Mouse (Mus musculus) limb, embryonic 15.5 days (tissue): Measurements from ENCODE around the gene Nebl. TPM values are rescaled to one million over a fixed set of nuclear protein-coding genes. Genes with fewer than 3 reads are reported as not detected.

ENCODE experiments used
- ATAC-seq: fragments of 200-750 bp; cut with Nextera tagmentation; 2 replicates; pipeline ENCODE4 v1.8.0; 2017; ENCODE audit warnings: low read depth, moderate TSS enrichment; ENCODE audit not compliant: insufficient number of reproducible peaks, low FRiP score, low TSS enrichment
- H3K27ac ChIP-seq: fragments of 300-500 bp; sonication (generic); 2 replicates; pipeline ENCODE4 v1.5.1; 2015; ENCODE audit warnings: moderate library complexity, mild to moderate bottlenecking, inconsistent platforms
- H3K27me3 ChIP-seq: fragments of 300-500 bp; sonication (generic); 2 replicates; pipeline ENCODE4 v1.6.1; 2015; ENCODE audit warnings: inconsistent platforms
- H3K36me3 ChIP-seq: fragments of 300-500 bp; sonication (generic); 2 replicates; pipeline ENCODE4 v1.6.1; 2015; ENCODE audit warnings: inconsistent platforms
- H3K4me1 ChIP-seq: fragments of 300-500 bp; sonication (generic); 2 replicates; pipeline ENCODE4 v1.6.1; 2015; ENCODE audit warnings: inconsistent platforms
- H3K4me2 ChIP-seq: fragments of 300-500 bp; sonication (generic); 2 replicates; pipeline ENCODE4 v1.6.1; 2015; ENCODE audit warnings: mild to moderate bottlenecking, inconsistent platforms
- H3K4me3 ChIP-seq: fragments of 300-500 bp; sonication (generic); 2 replicates; pipeline ENCODE4 v1.5.1; 2015; ENCODE audit warnings: mild to moderate bottlenecking, inconsistent platforms
- H3K9ac ChIP-seq: fragments of 300-500 bp; sonication (generic); 2 replicates; pipeline ENCODE4 v1.6.1; 2015; ENCODE audit warnings: inconsistent platforms
- H3K9me3 ChIP-seq: fragments of 300-500 bp; sonication (generic); 2 replicates; pipeline ENCODE4 v1.6.1; 2016; ENCODE audit warnings: inconsistent platforms
- WGBS: fragments of 180-500 bp; shearing (Covaris S2); methylation state at CpG from one replicate; pipeline ENCODE4 v1.1.7; 2015; 5-methylcytosine and 5-hydroxymethylcytosine counted together
- polyA plus RNA-seq: library from polyadenylated mRNA; unstranded; fragments of >200 nt; fragmentation: Nextera tagmentation; extraction: Ambion mirVana; gene quantifications from 2 replicates; pipeline ENCODE4 v1.2.1, GENCODE M21; 2015

Nebl gene
- 25.2 and 30.4 TPM in 2 replicates for polyA plus RNA-seq

DNA sequence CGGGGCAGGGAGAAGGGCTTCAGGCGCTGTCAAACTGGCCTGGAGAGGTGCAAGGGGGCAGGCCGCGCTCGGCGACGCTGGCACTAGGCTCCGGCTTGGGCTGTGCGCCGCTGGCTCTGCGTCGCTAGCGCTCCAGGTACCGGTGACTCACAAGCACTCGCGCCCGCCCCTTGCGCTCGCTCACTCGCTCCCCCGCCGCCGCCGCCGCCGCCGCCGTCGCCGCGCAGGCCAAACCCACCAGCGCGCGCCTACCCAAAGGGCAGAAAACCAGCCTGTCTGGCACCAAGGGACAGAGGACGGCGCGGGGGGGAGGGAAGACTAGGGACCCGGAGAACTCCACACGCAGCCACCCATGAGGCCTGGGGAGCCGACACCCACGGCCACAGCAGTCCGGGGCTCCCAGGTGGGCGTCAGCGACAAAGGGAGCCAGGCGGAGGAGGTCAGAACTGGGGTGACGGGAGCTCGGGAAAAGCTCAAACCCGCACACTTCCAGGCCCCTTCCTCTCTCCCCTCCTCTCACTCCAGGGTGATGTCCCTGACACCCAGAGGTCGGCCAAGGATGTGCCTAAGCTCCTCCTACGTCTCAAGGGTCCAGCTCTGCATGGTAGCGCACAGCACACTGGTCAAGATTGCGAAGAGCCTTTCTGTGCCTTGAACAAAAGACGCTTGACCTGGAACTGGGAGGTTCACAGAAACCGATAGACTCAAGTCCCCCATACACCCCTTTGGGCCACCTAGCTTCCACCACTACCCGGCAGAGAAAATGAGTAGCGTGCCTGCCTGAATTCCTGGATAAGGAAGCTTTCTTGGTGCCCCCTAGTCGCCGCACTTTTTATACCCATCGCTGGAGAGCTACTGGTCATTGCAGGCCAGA, at the start of gene Nebl:
Gene Nebl, minus strand, starts transcription at position 508 of the 874 bp plus-strand sequence.
- under 1% methylated on average over 58 of the region's 59 CpGs for WGBS
- Histone ChIP-seq H3K27me3 (peaks cover 23% of the 10 kb centered on the region), H3K4me2 (peak within 1 kb of the TSS; percentile 98), H3K9me3 (no peaks in the 10 kb centered on the region), H3K27ac (peak within 1 kb of the TSS; percentile 63; the same call in 1 of the 2 replicates), H3K36me3 (no peaks in the 10 kb centered on the region), H3K4me3 (peak within 1 kb of the TSS; percentile 60), H3K9ac (peak within 1 kb of the TSS; percentile 38), H3K4me1 (peaks cover 15% of the 10 kb centered on the region)
- peak; percentile 64; the same call in 1 of the 2 replicates for ATAC-seq

DNA sequence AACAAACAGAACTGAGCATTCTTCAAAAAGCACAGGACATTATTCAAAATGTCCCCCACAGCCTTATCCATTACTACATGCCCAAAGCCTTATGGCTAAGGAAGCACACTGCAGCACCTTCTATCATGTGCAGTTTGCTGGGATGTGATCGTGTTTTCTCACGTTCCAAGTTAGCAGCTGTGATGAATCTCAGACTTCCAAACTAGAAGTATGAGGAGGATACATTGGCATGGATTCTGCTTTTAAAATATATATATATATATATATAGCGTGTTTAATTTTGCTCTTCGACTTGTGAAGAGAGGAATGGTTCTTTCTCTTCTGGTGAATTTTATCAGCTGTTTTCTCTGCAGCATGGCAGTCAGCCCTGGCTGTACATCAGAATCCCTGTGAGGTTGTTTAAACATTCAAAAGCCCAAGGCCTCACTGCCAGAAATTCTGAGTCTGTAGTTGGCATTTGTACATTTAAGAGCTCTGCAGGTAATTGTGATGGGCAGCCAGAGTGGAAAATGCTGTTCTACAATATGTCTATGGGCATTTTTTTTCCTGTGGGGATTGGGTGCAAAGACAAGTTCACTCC, 39.1 kb upstream of the Nebl start:
- no peak for ATAC-seq
- WGBS = 69% methylated on average over 4 of the region's 4 CpGs

DNA sequence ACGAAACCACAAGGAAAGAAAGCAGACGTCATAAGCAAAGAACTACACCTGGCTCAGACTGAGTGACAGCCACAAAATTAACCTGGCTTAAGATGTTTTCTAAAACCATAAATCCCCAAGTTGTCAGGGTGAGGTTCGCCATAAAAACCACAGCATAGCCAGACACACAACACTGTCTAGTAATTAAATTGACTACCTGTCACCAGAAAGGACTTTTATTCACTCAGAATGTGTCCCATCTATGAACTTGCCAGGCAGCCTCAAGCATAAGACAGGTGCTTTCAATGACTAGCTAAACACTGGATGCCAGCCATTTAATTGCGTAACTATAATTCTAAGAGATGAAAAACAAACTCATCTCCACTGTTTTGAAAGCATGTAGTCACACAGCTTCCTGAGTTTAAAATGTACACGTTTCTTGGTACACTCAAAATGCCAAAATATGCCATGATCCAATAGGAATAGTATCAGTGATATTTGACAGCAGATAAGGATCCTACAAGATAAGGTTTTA, 38.0 kb upstream of the Nebl start:
- H3K36me3 ChIP-seq = no peaks in the 10 kb centered on the region
- H3K27me3 ChIP-seq = no peaks in the 10 kb centered on the region
- H3K9ac ChIP-seq = no peak overlapping the region
- H3K4me2 ChIP-seq = no peak overlapping the region
- H3K4me1 ChIP-seq = no peaks in the 10 kb centered on the region
- H3K27ac ChIP-seq = no peak overlapping the region
- WGBS = 53% methylated on average over 5 of the region's 5 CpGs
- no peak overlapping the region for H3K4me3 ChIP-seq
- no peaks in the 10 kb centered on the region for H3K9me3 ChIP-seq
- ATAC-seq = no peak

More for the DNA sequence above, 39.1 kb upstream of the Nebl start:
- Histone ChIP-seq H3K27me3 (no peaks in the 10 kb centered on the region), H3K4me3 (no peak overlapping the region), H3K27ac (no peak overlapping the region), H3K4me2 (no peak overlapping the region), H3K9ac (no peak overlapping the region), H3K36me3 (no peaks in the 10 kb centered on the region), H3K4me1 (no peaks in the 10 kb centered on the region), H3K9me3 (no peaks in the 10 kb centered on the region)

DNA sequence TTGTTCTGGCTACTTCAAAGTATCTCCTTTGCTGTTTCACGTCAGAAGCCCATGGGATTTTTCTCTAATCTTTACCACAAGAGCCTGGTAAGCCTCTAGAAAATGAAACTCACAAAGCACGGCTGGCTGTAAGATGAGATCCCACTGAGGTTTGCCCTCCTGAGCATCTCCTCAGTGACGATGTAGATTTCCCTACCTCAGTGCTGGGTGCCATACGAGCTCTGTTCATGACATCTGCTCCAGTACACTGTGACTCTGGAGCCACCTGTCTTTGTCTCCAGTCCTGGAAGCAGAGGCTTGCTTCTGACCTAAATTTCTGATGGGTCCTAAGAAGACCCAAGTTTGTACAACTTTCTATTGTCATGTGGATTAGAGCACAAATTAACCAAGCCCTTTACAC, 25.0 kb upstream of the Nebl start:
- H3K4me3 ChIP-seq = no peak overlapping the region
- no peaks in the 10 kb centered on the region for H3K9me3 ChIP-seq
- WGBS = 40% methylated on average over 4 of the region's 4 CpGs
- H3K9ac ChIP-seq = no peak overlapping the region
- H3K27me3 ChIP-seq = no peaks in the 10 kb centered on the region
- H3K27ac ChIP-seq = no peak overlapping the region
- H3K4me1 ChIP-seq = no peaks in the 10 kb centered on the region
- no peaks in the 10 kb centered on the region for H3K36me3 ChIP-seq
- ATAC-seq = no peak
- H3K4me2 ChIP-seq = no peak overlapping the region

DNA sequence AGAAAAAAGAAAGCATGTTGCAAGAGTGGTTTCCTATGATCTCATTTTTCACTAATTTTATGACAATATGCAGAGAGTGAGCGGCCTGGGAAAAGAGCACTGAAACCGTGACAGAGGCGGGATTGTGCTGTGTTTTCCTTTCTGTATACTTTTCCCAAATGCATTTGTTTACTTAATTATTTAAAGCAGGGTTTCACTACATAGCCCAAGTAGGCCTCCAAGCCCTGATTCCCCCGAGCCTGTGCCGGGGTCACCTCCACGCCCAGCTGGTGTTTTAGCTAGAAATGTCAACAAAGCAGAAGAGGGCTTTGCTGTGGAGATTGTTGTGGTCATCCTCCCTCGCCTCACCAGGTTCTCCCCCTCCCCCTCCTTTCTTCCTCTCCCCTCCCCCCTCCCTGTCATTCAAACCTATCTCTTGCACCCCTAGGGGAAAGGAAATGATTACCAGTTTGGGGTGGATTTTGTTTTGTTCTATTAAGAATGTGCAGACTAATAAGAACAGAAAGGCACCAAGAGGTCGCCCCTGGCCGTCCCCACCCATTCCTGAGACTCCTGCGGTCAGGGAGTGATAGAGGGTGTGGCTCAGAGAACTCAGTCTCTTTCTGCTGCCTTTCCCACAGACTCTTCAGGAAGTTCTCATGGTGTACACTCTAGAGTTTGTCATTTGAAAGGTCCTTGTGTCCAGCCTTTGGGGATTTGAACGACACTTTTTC, 10.9 kb upstream of the Nebl start:
- Histone ChIP-seq H3K27me3 (peaks cover 4% of the 10 kb centered on the region; the same call in 1 of the 2 replicates), H3K4me2 (peak overlapping the region; percentile 48), H3K9me3 (no peaks in the 10 kb centered on the region), H3K4me3 (peak overlapping the region; percentile 34), H3K27ac (peak overlapping the region; percentile 65), H3K9ac (no peak overlapping the region), H3K4me1 (peaks cover 13% of the 10 kb centered on the region), H3K36me3 (no peaks in the 10 kb centered on the region)
- 13% methylated on average over 11 of the region's 11 CpGs for WGBS
- ATAC-seq = 0 out of 2 replicates have a peak, but pooled peaks have one; percentile 35

DNA sequence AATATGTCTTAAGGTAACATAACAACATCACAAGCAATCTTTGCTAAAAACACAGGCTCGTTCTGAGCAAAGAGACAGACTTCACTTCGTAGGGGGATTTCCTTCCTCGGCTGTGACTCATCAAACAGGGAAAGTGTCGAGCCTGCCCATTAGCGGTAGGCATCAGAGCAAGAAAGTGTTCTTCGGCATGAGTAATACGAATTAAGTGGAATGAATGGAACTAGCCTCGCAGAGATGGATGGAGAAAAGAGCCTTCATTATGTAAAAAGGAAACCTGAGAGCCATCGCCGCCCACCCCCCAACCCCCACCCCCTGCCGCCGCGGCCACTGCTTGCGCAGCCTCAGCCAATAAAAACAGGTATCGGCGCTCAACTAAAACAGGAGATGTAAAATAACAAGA, 10.3 kb upstream of the Nebl start:
- no peak overlapping the region for H3K9ac ChIP-seq
- H3K36me3 ChIP-seq = no peaks in the 10 kb centered on the region
- H3K4me2 ChIP-seq = peak overlapping the region; percentile 48
- peaks cover 4% of the 10 kb centered on the region; the same call in 1 of the 2 replicates for H3K27me3 ChIP-seq
- WGBS = under 1% methylated on average over 16 of the region's 16 CpGs
- peaks cover 13% of the 10 kb centered on the region for H3K4me1 ChIP-seq
- peak; percentile 84 for ATAC-seq
- H3K4me3 ChIP-seq = peak overlapping the region; percentile 34
- 0 out of 2 replicates have a peak overlapping the region, but pooled peaks have one; percentile 43 for H3K27ac ChIP-seq
- H3K9me3 ChIP-seq = no peaks in the 10 kb centered on the region

DNA sequence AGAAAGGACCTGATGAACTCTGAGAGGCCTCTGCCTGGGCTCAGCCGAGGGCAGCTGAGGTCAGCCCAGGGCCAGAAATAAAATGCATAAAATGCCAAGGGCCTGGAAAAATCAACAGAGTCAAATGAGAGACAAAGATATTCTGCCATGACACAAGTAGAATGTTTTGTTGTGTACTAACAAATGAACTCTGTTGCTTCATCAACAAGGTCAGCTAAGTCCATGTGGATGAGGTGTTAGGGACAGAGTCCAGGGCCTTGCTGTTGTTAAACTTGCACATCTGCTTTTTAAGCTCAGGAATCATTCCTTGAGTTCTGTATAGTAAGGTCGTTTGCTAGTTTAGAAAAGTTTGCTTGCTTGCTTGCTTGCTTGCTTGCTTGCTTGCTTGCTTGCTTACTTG, 9.2 kb upstream of the Nebl start:
- peaks cover 13% of the 10 kb centered on the region for H3K4me1 ChIP-seq
- H3K9me3 ChIP-seq = no peaks in the 10 kb centered on the region
- H3K36me3 ChIP-seq = no peaks in the 10 kb centered on the region
- H3K9ac ChIP-seq = no peak overlapping the region
- no peak overlapping the region for H3K4me2 ChIP-seq
- peaks cover 4% of the 10 kb centered on the region; the same call in 1 of the 2 replicates for H3K27me3 ChIP-seq
- 50% methylated on average over 2 of the region's 2 CpGs for WGBS
- no peak overlapping the region for H3K4me3 ChIP-seq
- ATAC-seq = no peak
- H3K27ac ChIP-seq = no peak overlapping the region

DNA sequence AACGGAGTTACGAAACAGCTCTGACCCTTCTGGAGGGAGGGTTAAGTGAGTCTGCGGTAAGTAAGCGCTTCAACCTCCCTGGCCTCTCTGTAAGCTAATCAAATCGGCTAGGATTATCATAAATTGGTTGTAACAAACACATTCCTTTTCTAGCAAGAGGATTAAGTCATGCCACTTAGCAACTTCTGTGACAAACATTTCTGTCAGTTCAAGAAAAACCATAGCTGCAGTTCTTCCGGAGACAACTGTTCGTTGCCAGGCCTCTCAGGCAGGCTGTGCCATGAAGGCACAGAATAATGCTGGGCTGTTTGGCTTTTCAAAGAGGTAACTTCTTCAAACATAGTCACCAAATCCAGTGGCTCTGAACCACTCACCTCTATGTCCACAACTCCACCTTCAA, 946 bp upstream of the Nebl start:
- 52% methylated on average over 7 of the region's 7 CpGs for WGBS
- Histone ChIP-seq H3K27ac (no peak overlapping the region), H3K4me2 (no peak overlapping the region; the same call in 1 of the 2 replicates), H3K27me3 (peaks cover 23% of the 10 kb centered on the region), H3K4me1 (peaks cover 15% of the 10 kb centered on the region), H3K4me3 (peak overlapping the region; percentile 60; the same call in 1 of the 2 replicates), H3K9ac (no peak overlapping the region), H3K36me3 (no peaks in the 10 kb centered on the region), H3K9me3 (no peaks in the 10 kb centered on the region)
- no peak for ATAC-seq

DNA sequence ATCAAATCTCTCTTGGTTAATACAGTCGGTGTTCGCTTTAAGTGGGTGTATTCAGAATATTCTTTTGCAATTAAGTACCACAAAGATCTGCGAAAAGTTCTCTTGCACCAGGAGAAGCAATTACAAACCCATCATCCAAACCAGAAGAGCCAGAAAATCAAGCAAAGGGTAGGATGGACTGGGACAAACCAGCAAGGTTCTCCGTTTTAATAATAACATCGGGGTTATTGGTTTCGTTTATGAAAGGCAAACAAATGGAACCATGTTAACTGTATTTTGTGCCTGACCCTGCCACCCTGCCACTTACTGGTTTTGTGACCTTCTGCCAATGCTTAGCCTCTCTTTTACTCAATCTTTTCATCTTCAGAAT, 552 bp upstream of the Nebl start:
- Histone ChIP-seq H3K4me2 (peak overlapping the region; percentile 98), H3K36me3 (no peaks in the 10 kb centered on the region), H3K4me1 (peaks cover 15% of the 10 kb centered on the region), H3K27me3 (peaks cover 23% of the 10 kb centered on the region), H3K4me3 (peak overlapping the region; percentile 60), H3K9me3 (no peaks in the 10 kb centered on the region), H3K27ac (no peak overlapping the region), H3K9ac (no peak overlapping the region)
- no peak for ATAC-seq
- 18% methylated on average over 6 of the region's 6 CpGs for WGBS

DNA sequence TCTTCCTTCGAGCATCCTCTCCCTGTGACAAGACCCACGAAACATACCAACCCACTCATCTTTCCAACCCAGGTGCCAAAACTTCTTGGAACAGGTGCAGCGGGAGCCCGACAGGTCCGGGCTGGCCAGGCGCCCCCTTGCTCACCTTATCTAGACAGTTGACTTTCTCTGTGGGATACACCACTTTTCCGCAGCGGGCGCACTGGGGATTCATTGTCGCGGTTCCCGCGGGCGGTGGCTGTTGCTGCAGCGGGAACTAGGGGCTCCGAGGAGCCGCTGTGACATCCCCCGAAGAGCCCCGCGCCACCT, 662 bp downstream of the Nebl start:
- Histone ChIP-seq H3K36me3 (no peaks in the 10 kb centered on the region), H3K9me3 (no peaks in the 10 kb centered on the region), H3K27me3 (peaks cover 23% of the 10 kb centered on the region), H3K4me2 (peak overlapping the region; percentile 98), H3K4me3 (peak overlapping the region; percentile 60), H3K9ac (peak overlapping the region; percentile 38), H3K27ac (peak overlapping the region; percentile 63; the same call in 1 of the 2 replicates), H3K4me1 (peaks cover 15% of the 10 kb centered on the region)
- ATAC-seq = no peak
- whole genome bisulfite sequencing = under 1% methylated on average over 20 of the region's 20 CpGs

DNA sequence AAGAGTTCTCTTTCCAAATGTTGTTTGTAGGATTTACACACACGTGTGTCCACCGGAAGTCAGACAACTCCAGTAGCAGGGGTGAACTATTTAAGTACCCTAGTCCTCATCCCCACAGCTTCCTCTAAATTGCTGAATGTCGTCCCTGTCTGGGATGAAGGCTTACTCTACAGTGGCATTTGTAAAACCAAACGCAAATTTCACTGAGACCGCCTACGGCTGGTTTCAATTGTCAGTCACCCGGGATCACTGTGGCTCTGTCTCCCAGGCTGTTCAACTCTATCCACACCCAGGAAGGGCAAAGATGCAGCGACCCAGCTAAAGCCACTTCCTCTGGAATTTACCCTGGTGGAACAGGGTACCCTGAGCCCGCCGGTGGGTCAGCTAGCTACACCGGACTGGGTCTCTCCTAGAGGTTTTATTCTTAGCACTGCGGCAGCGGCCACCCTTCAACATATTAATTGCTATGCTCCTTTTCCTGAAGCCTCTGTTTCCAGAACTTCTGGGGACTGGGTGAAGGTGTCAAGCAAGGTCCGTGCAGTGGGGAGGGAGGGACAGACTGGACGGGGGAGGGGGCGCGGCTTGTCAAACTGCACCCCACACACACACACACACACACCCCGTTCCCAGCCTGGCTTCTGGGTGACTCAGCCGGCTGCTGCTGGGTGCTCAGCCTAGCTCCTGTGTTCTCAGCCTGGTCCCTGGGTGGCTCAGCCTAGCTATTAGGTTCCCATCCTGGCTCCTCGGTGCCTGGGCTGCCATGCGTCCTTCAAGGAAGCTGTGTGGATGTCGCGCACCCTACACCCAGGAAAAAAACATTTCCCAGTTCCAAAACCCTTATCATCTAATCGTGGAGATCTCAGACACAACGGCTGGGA, 1.3 kb downstream of the Nebl start:
- Histone ChIP-seq H3K4me1 (peaks cover 15% of the 10 kb centered on the region), H3K9me3 (no peaks in the 10 kb centered on the region), H3K4me3 (peak overlapping the region; percentile 60), H3K4me2 (peak overlapping the region; percentile 98), H3K36me3 (no peaks in the 10 kb centered on the region), H3K27me3 (peaks cover 23% of the 10 kb centered on the region), H3K9ac (peak overlapping the region; percentile 38; the same call in 1 of the 2 replicates), H3K27ac (no peak overlapping the region)
- no peak for ATAC-seq
- 5% methylated on average over 25 of the region's 25 CpGs for WGBS
